Mouse (Mus musculus) hindbrain, postnatal 0 days (tissue): ENCODE results near the gene Pde4d. TPM values are rescaled to one million over a fixed set of nuclear protein-coding genes. Genes with fewer than 3 reads are reported as not detected.
A peak's percentile ranks its signal among the peaks of the same experiment; 100 is the strongest.

ENCODE experiments used
- ATAC-seq: fragments of 200-750 bp; cut with Nextera tagmentation; 2 replicates; pipeline ENCODE4 v1.8.0; 2017; ENCODE audit warnings: mild to moderate bottlenecking, moderate TSS enrichment, moderate library complexity
- DNase-seq: peaks from one replicate; pipeline ENCODE4 v3.0.0-alpha.2; 2015; ENCODE audit warnings: low spot score
- H3K27ac ChIP-seq: fragments of 300-500 bp; sonication (generic); 2 replicates; pipeline ENCODE4 v1.5.1; 2014; ENCODE audit warnings: mild to moderate bottlenecking
- H3K27me3 ChIP-seq: fragments of 300-500 bp; sonication (generic); 2 replicates; pipeline ENCODE4 v1.6.1; 2014; ENCODE audit warnings: low read length, mixed read lengths; ENCODE audit not compliant: insufficient read depth
- H3K36me3 ChIP-seq: fragments of 300-500 bp; sonication (generic); 2 replicates; pipeline ENCODE4 v1.6.1; 2014; ENCODE audit warnings: low read length, mixed read lengths; ENCODE audit not compliant: insufficient read depth
- H3K4me1 ChIP-seq: fragments of 300-500 bp; sonication (generic); 2 replicates; pipeline ENCODE4 v1.6.1; 2014; ENCODE audit warnings: antibody characterized with exemption, low read length, mixed read lengths; ENCODE audit not compliant: insufficient read depth
- H3K4me2 ChIP-seq: fragments of 300-500 bp; sonication (generic); 2 replicates; pipeline ENCODE4 v1.6.1; 2014; ENCODE audit warnings: low read depth, mild to moderate bottlenecking, low read length, moderate library complexity, mixed read lengths
- H3K4me3 ChIP-seq: fragments of 300-500 bp; sonication (generic); 2 replicates; pipeline ENCODE4 v1.5.1; 2014; ENCODE audit warnings: low read length
- H3K9ac ChIP-seq: fragments of 300-500 bp; sonication (generic); replicated peaks from 2 replicates; pipeline ENCODE4 v1.6.1; 2014; ENCODE audit warnings: mild to moderate bottlenecking, low read length, moderate library complexity, mixed read lengths
- H3K9me3 ChIP-seq: fragments of 300-500 bp; sonication (generic); 2 replicates; pipeline ENCODE4 v1.6.1; 2016; ENCODE audit warnings: low read length, mixed read lengths
- CTCF ChIP-seq: IDR thresholded peaks from 2 replicates; pipeline ENCODE4 v1.5.1; 2016; ENCODE audit warnings: antibody characterized with exemption, control low read depth, low read depth
- WGBS: fragments of 180-500 bp; shearing (Covaris S2); extraction: QIAGEN DNeasy Blood & Tissue Kit; methylation state at CpG from one replicate; pipeline ENCODE4 v1.1.7; 2014; 5-methylcytosine and 5-hydroxymethylcytosine counted together
- polyA plus RNA-seq: library from polyadenylated mRNA; unstranded; fragments of >200 nt; fragmentation: Nextera tagmentation; extraction: Ambion mirVana; gene quantifications from 2 replicates; pipeline ENCODE4 v1.2.1, GENCODE M21; 2015
- total RNA-seq: library from RNA; depleted of rRNA; stranded (reverse); fragments of >200 nt; gene quantifications from 2 replicates; pipeline ENCODE4 v1.2.3, GENCODE M21; 2014

The Pde4d gene
- total and polyA plus RNA-seq, 2 experiments from 2014 or later, result 19.3 to 77.1 TPM

- Histone ChIP-seq H3K27me3 (no peaks in the 10 kb centered on the region), H3K27ac (no peak overlapping the region), H3K4me3 (no peak overlapping the region), H3K9me3 (no peaks in the 10 kb centered on the region), H3K36me3 (no peaks in the 10 kb centered on the region), H3K4me2 (no peak overlapping the region), H3K4me1 (peaks cover 4% of the 10 kb centered on the region; the same call in 1 of the 2 replicates), H3K9ac (no peak overlapping the region)
- no peak for TF ChIP-seq CTCF
- ATAC-seq (no peak), DNase-seq (no peak)
- WGBS, result 82% methylated on average over 6 of the region's 6 CpGs
Observed at GRCm38 (mm10) chr13:109827341-109827740, 1377.6 kb downstream of the Pde4d start.

GRCm38 (mm10) chr13:109827909-109828308 lies 1378.2 kb downstream of the Pde4d start:
- no peak for ATAC-seq

GRCm38 (mm10) chr13:109829444-109829843 lies 1379.7 kb downstream of the Pde4d start:
- Histone ChIP-seq H3K27me3 (no peaks in the 10 kb centered on the region), H3K9me3 (no peaks in the 10 kb centered on the region), H3K9ac (no peak overlapping the region), H3K4me3 (no peak overlapping the region), H3K36me3 (no peaks in the 10 kb centered on the region), H3K4me2 (no peak overlapping the region), H3K4me1 (peaks cover 4% of the 10 kb centered on the region; the same call in 1 of the 2 replicates), H3K27ac (no peak overlapping the region)
- 80% methylated on average over 3 of the region's 3 CpGs for WGBS
- DNase-seq (no peak), ATAC-seq (no peak)
- TF ChIP-seq CTCF, result no peak

More at GRCm38 (mm10) chr13:109827909-109828308, 1378.2 kb downstream of the Pde4d start:
- Histone ChIP-seq H3K9me3 (no peaks in the 10 kb centered on the region), H3K4me1 (peaks cover 4% of the 10 kb centered on the region; the same call in 1 of the 2 replicates), H3K36me3 (no peaks in the 10 kb centered on the region), H3K4me3 (no peak overlapping the region), H3K27ac (no peak overlapping the region), H3K9ac (no peak overlapping the region), H3K4me2 (no peak overlapping the region), H3K27me3 (no peaks in the 10 kb centered on the region)
- no peak for DNase-seq
- TF ChIP-seq CTCF, result no peak
- 85% methylated on average over 3 of the region's 3 CpGs for WGBS

- 91% methylated on average over 3 of the region's 3 CpGs for WGBS
- H3K4me2 ChIP-seq, result no peak overlapping the region
- H3K36me3 ChIP-seq, result no peaks in the 10 kb centered on the region
- H3K9me3 ChIP-seq, result no peaks in the 10 kb centered on the region
- H3K27me3 ChIP-seq, result no peaks in the 10 kb centered on the region
- no peaks in the 10 kb centered on the region for H3K4me1 ChIP-seq
- ATAC-seq, result no peak
- no peak overlapping the region for H3K4me3 ChIP-seq
- no peak overlapping the region for H3K9ac ChIP-seq
- H3K27ac ChIP-seq, result no peak overlapping the region
- no peak for DNase-seq
- TF ChIP-seq CTCF, result no peak
Observed at GRCm38 (mm10) chr13:109834935-109835334, 1385.2 kb downstream of the Pde4d start.

- no peak for TF ChIP-seq CTCF
- ATAC-seq (no peak), DNase-seq (peak; percentile 11)
- H3K9ac ChIP-seq, result no peak overlapping the region
- H3K4me3 ChIP-seq, result no peak overlapping the region
- H3K36me3 ChIP-seq, result no peaks in the 10 kb centered on the region
- no peaks in the 10 kb centered on the region for H3K9me3 ChIP-seq
- H3K27me3 ChIP-seq, result no peaks in the 10 kb centered on the region
- WGBS, result 72% methylated on average over 11 of the region's 11 CpGs
- H3K4me2 ChIP-seq, result no peak overlapping the region
- H3K4me1 ChIP-seq, result no peaks in the 10 kb centered on the region
- H3K27ac ChIP-seq, result no peak overlapping the region
Observed at GRCm38 (mm10) chr13:109837453-109837852, 1387.7 kb downstream of the Pde4d start.

- DNase-seq (no peak), ATAC-seq (no peak)
- H3K4me2 ChIP-seq, result no peak overlapping the region
- H3K9ac ChIP-seq, result no peak overlapping the region
- no peak overlapping the region for H3K4me3 ChIP-seq
- no peaks in the 10 kb centered on the region for H3K4me1 ChIP-seq
- H3K27ac ChIP-seq, result no peak overlapping the region
- H3K9me3 ChIP-seq, result no peaks in the 10 kb centered on the region
- 90% methylated on average over 7 of the region's 7 CpGs for WGBS
- TF ChIP-seq CTCF, result no peak
- no peaks in the 10 kb centered on the region for H3K27me3 ChIP-seq
- no peaks in the 10 kb centered on the region for H3K36me3 ChIP-seq
Observed at GRCm38 (mm10) chr13:109837921-109838320, 1388.2 kb downstream of the Pde4d start.

GRCm38 (mm10) chr13:109840251-109840650 lies 1390.5 kb downstream of the Pde4d start:
- Histone ChIP-seq H3K27me3 (no peaks in the 10 kb centered on the region), H3K4me1 (no peaks in the 10 kb centered on the region), H3K27ac (no peak overlapping the region), H3K4me3 (no peak overlapping the region), H3K4me2 (no peak overlapping the region), H3K36me3 (no peaks in the 10 kb centered on the region), H3K9ac (no peak overlapping the region), H3K9me3 (no peaks in the 10 kb centered on the region)
- WGBS, result 16% methylated on average over 2 of the region's 2 CpGs
- DNase-seq (no peak), ATAC-seq (no peak)
- no peak for TF ChIP-seq CTCF
